In genomic region chr4:141300196-141300595, GRCm38 (mm10) we compare ENCODE assay signal across 22 mouse cellular contexts. TPM values are rescaled to one million over a fixed set of nuclear protein-coding genes. Genes with fewer than 3 reads are reported as not detected.
"Had no signal": no experiment of that assay in that cellular context is flagged by ENCODE, and none has a peak within 500 bp of the region (broad histone marks: within the 10 kb centered on the region; RNA-seq: fewer than 3 reads in every experiment).

No protein-coding gene starts in this region.

- H3K9me3 ChIP-seq: heart, embryonic 13.5 days; heart, embryonic 15.5 days; hindbrain, embryonic 13.5 days; hindbrain, embryonic 15.5 days; intestine, embryonic 15.5 days; kidney, embryonic 15.5 days; limb, embryonic 10.5 days; limb, embryonic 12.5 days; liver, embryonic 13.5 days had no signal

- H3K27me3 ChIP-seq: intestine, embryonic 15.5 days had no signal

- ATAC-seq: inflammation-experienced regulatory T-cells, adult 6 months had no signal

- DNase-seq: gastrocnemius, adult 2 months; gastrocnemius, postnatal 10 days; gastrocnemius, postnatal 25 days; heart, adult 2 months; heart, postnatal 14 days; heart, postnatal 36 days; kidney, adult 2 months; kidney, adult 9 months; kidney, postnatal 14 days; kidney, postnatal 4 days; liver; liver, embryonic 13.5 days had no signal

- H3K4me3 ChIP-seq: heart, adult 2 months; liver, embryonic 13.5 days had no signal

- H3K36me3 ChIP-seq: heart, embryonic 13.5 days; heart, embryonic 15.5 days; hindbrain, embryonic 13.5 days; hindbrain, embryonic 15.5 days; intestine, embryonic 15.5 days; kidney, embryonic 15.5 days; limb, embryonic 10.5 days; limb, embryonic 12.5 days; liver, embryonic 13.5 days had no signal

RNA-seq across cellular contexts. Expression of gene Epha2, which starts 0.8 kb away (rescaled TPM):
- total RNA-seq: hematopoietic stem cell, adult 5-6 weeks had no signal
- polyA plus RNA-seq: inflammation-experienced regulatory T-cells, adult 6 months had no signal
